Mouse (Mus musculus) neural tube, embryonic 10.5 days (tissue): ENCODE measurements around the gene Dennd6a.
"Not testable (repeated sequence)": the region's sequence is repeated elsewhere in the genome, so short reads cannot be mapped to it uniquely, and the experiment has no call there.

Experiments
- DNase-seq: peaks from one replicate; pipeline ENCODE4 v3.0.0-alpha.2; 2017; ENCODE audit warnings: low spot score; ENCODE audit errors: extremely low spot score

The Dennd6a gene

GRCm38 (mm10) chr14:26639961-26640360 lies 66.3 kb downstream of the Dennd6a start:
- DNase-seq, result no peak

GRCm38 (mm10) chr14:26643006-26643624 lies 69.5 kb downstream of the Dennd6a start:
- DNase-seq, result no peak

GRCm38 (mm10) chr14:26645989-26646650 lies 72.5 kb downstream of the Dennd6a start:
- no peak for DNase-seq

GRCm38 (mm10) chr14:26647811-26648210 lies 74.2 kb downstream of the Dennd6a start:
- no peak for DNase-seq

- no peak for DNase-seq
Measured at GRCm38 (mm10) chr14:26651901-26652300, 78.2 kb downstream of the Dennd6a start.

GRCm38 (mm10) chr14:26658178-26658577 lies 84.5 kb downstream of the Dennd6a start:
- no peak for DNase-seq

- no peak for DNase-seq
Measured at GRCm38 (mm10) chr14:26660233-26660632, 86.6 kb downstream of the Dennd6a start.

GRCm38 (mm10) chr14:26662016-26662415 lies 88.4 kb downstream of the Dennd6a start:
- DNase-seq, result no peak

- no peak for DNase-seq
Measured at GRCm38 (mm10) chr14:26662488-26662887, 88.8 kb downstream of the Dennd6a start.

GRCm38 (mm10) chr14:26663851-26664250 lies 90.2 kb downstream of the Dennd6a start:
- DNase-seq, result no peak

- no peak for DNase-seq
Measured at GRCm38 (mm10) chr14:26667991-26668370, 94.3 kb downstream of the Dennd6a start.

- DNase-seq, result peak; percentile 51
Measured at GRCm38 (mm10) chr14:26668371-26669291, 95.0 kb downstream of the Dennd6a start.

GRCm38 (mm10) chr14:26669292-26670073 lies 95.8 kb downstream of the Dennd6a start, which contains the start of gene Pde12:
TSS of gene Pde12 (minus strand) at chr14:26669883.
- peak; percentile 93 for DNase-seq

- DNase-seq, result no peak
Measured at GRCm38 (mm10) chr14:26670964-26671363, 97.3 kb downstream of the Dennd6a start.

- DNase-seq, result not testable (repeated sequence)
Measured at GRCm38 (mm10) chr14:26671870-26672615, 98.4 kb downstream of the Dennd6a start.

- not testable (repeated sequence) for DNase-seq
Measured at GRCm38 (mm10) chr14:26674476-26675169, 101.0 kb downstream of the Dennd6a start.

- DNase-seq, result no peak
Measured at GRCm38 (mm10) chr14:26675371-26675770, 101.7 kb downstream of the Dennd6a start.

- no peak for DNase-seq
Measured at GRCm38 (mm10) chr14:26675791-26676190, 102.1 kb downstream of the Dennd6a start.
